Mouse (Mus musculus): Measurements from ENCODE around the gene Fgfr2.

- TF ChIP-seq SRF (IDR thresholded peaks at IDR 0.05; ENCODE audit: control insufficient read depth, insufficient read length, low read depth) (no peak), POLR2A (IDR thresholded peaks at IDR 0.05; ENCODE audit: insufficient read length, low read depth) (no peak), REST (IDR thresholded peaks at IDR 0.05; ENCODE audit: insufficient read depth, insufficient read length) (no peak), MAX (IDR thresholded peaks at IDR 0.05; ENCODE audit: low read depth) (no peak), USF1 (IDR thresholded peaks at IDR 0.05; ENCODE audit: low read depth) (no peak), TCF12 (IDR thresholded peaks at IDR 0.05; ENCODE audit: insufficient read depth, poor library complexity, severe bottlenecking) (no peak), MYOD1 (IDR thresholded peaks at IDR 0.05; ENCODE audit: control insufficient read depth in 1 of 3, insufficient read length in 2 of 3, low read depth in 2 of 3) (no peak), TCF3 (IDR thresholded peaks at IDR 0.05; ENCODE audit: insufficient read length, low read depth) (no peak), E2F4 (IDR thresholded peaks at IDR 0.05; ENCODE audit: insufficient read depth) (no peak)
Observed at GRCm38 (mm10) chr7:130394697-130395096, 2728.5 kb downstream of the Fgfr2 start.
